Mouse (Mus musculus): Measurements from ENCODE around the gene Cela1. TPM values are rescaled to one million over a fixed set of nuclear protein-coding genes. Genes with fewer than 3 reads are reported as not detected.

The Cela1 gene
- polyA plus RNA-seq, 1 experiment from 2014 or later = 1.1 TPM

- H3K4me1 ChIP-seq (replicated peaks; ENCODE audit: control insufficient read depth, insufficient read depth, low read length) = no peaks in the 10 kb centered on the region
- no peak overlapping the region for H3K27ac ChIP-seq (ENCODE audit: low read length)
- WGBS = 82% methylated on average over 14 of the region's 14 CpGs
- H3K36me3 ChIP-seq (ENCODE audit: control insufficient read depth, insufficient read depth) = no peaks in the 10 kb centered on the region
- no peaks in the 10 kb centered on the region for H3K9me3 ChIP-seq (ENCODE audit: control insufficient read depth, low read length)
- ATAC-seq = no peak
- H3K4me3 ChIP-seq (replicated peaks; ENCODE audit: low read length) = no peak overlapping the region
- no peak overlapping the region for H3K4me2 ChIP-seq (ENCODE audit: low read length)
- H3K27me3 ChIP-seq (replicated peaks; ENCODE audit: control insufficient read depth, insufficient read depth, low read length) = peaks cover 10% of the 10 kb centered on the region
- H3K9ac ChIP-seq (replicated peaks; ENCODE audit: low read depth, low read length) = no peak overlapping the region
Observed at GRCm38 (mm10) chr15:100723505-100723904, 35.8 kb upstream of the Cela1 start.

GRCm38 (mm10) chr15:100722564-100722963 lies 34.8 kb upstream of the Cela1 start:
- Histone ChIP-seq H3K4me1 (replicated peaks; ENCODE audit: control insufficient read depth, insufficient read depth, low read length) (no peaks in the 10 kb centered on the region), H3K9me3 (ENCODE audit: control insufficient read depth, low read length) (no peaks in the 10 kb centered on the region), H3K27me3 (replicated peaks; ENCODE audit: control insufficient read depth, insufficient read depth, low read length) (peaks cover 2% of the 10 kb centered on the region), H3K4me2 (ENCODE audit: low read length) (no peak overlapping the region), H3K4me3 (replicated peaks; ENCODE audit: low read length) (no peak overlapping the region), H3K36me3 (ENCODE audit: control insufficient read depth, insufficient read depth) (no peaks in the 10 kb centered on the region), H3K9ac (replicated peaks; ENCODE audit: low read depth, low read length) (no peak overlapping the region), H3K27ac (ENCODE audit: low read length) (no peak overlapping the region)
- WGBS = 77% methylated on average over 6 of the region's 6 CpGs
- no peak for ATAC-seq

GRCm38 (mm10) chr15:100722026-100722425 lies 34.3 kb upstream of the Cela1 start:
- H3K36me3 ChIP-seq (ENCODE audit: control insufficient read depth, insufficient read depth) = no peaks in the 10 kb centered on the region
- no peaks in the 10 kb centered on the region for H3K4me1 ChIP-seq (replicated peaks; ENCODE audit: control insufficient read depth, insufficient read depth, low read length)
- H3K27ac ChIP-seq (ENCODE audit: low read length) = no peak overlapping the region
- ATAC-seq = no peak
- no peak overlapping the region for H3K9ac ChIP-seq (replicated peaks; ENCODE audit: low read depth, low read length)
- no peak overlapping the region for H3K4me2 ChIP-seq (ENCODE audit: low read length)
- no peak overlapping the region for H3K4me3 ChIP-seq (replicated peaks; ENCODE audit: low read length)
- WGBS = 58% methylated on average over 4 of the region's 4 CpGs
- no peaks in the 10 kb centered on the region for H3K27me3 ChIP-seq (replicated peaks; ENCODE audit: control insufficient read depth, insufficient read depth, low read length)
- H3K9me3 ChIP-seq (ENCODE audit: control insufficient read depth, low read length) = no peaks in the 10 kb centered on the region

GRCm38 (mm10) chr15:100721445-100721844 lies 33.7 kb upstream of the Cela1 start:
- Histone ChIP-seq H3K36me3 (ENCODE audit: control insufficient read depth, insufficient read depth) (no peaks in the 10 kb centered on the region), H3K9me3 (ENCODE audit: control insufficient read depth, low read length) (no peaks in the 10 kb centered on the region), H3K27me3 (replicated peaks; ENCODE audit: control insufficient read depth, insufficient read depth, low read length) (no peaks in the 10 kb centered on the region), H3K4me2 (ENCODE audit: low read length) (no peak overlapping the region), H3K27ac (ENCODE audit: low read length) (no peak overlapping the region), H3K4me1 (replicated peaks; ENCODE audit: control insufficient read depth, insufficient read depth, low read length) (no peaks in the 10 kb centered on the region), H3K4me3 (replicated peaks; ENCODE audit: low read length) (no peak overlapping the region), H3K9ac (replicated peaks; ENCODE audit: low read depth, low read length) (no peak overlapping the region)
- ATAC-seq = no peak
- WGBS = 89% methylated on average over 5 of the region's 5 CpGs

GRCm38 (mm10) chr15:100720066-100720465 lies 32.3 kb upstream of the Cela1 start:
- Histone ChIP-seq H3K9ac (replicated peaks; ENCODE audit: low read depth, low read length) (no peak overlapping the region), H3K4me2 (ENCODE audit: low read length) (no peak overlapping the region), H3K4me3 (replicated peaks; ENCODE audit: low read length) (no peak overlapping the region), H3K4me1 (replicated peaks; ENCODE audit: control insufficient read depth, insufficient read depth, low read length) (no peaks in the 10 kb centered on the region), H3K36me3 (ENCODE audit: control insufficient read depth, insufficient read depth) (no peaks in the 10 kb centered on the region), H3K9me3 (ENCODE audit: control insufficient read depth, low read length) (no peaks in the 10 kb centered on the region), H3K27ac (ENCODE audit: low read length) (no peak overlapping the region), H3K27me3 (replicated peaks; ENCODE audit: control insufficient read depth, insufficient read depth, low read length) (no peaks in the 10 kb centered on the region)
- WGBS = 91% methylated on average over 10 of the region's 10 CpGs
- ATAC-seq = no peak

- no peaks in the 10 kb centered on the region for H3K4me1 ChIP-seq (replicated peaks; ENCODE audit: control insufficient read depth, insufficient read depth, low read length)
- WGBS = 94% methylated on average over 5 of the region's 5 CpGs
- H3K36me3 ChIP-seq (ENCODE audit: control insufficient read depth, insufficient read depth) = no peaks in the 10 kb centered on the region
- no peaks in the 10 kb centered on the region for H3K9me3 ChIP-seq (ENCODE audit: control insufficient read depth, low read length)
- ATAC-seq = no peak
- no peaks in the 10 kb centered on the region for H3K27me3 ChIP-seq (replicated peaks; ENCODE audit: control insufficient read depth, insufficient read depth, low read length)
- no peak overlapping the region for H3K4me2 ChIP-seq (ENCODE audit: low read length)
- H3K27ac ChIP-seq (ENCODE audit: low read length) = no peak overlapping the region
- H3K4me3 ChIP-seq (replicated peaks; ENCODE audit: low read length) = no peak overlapping the region
- no peak overlapping the region for H3K9ac ChIP-seq (replicated peaks; ENCODE audit: low read depth, low read length)
Observed at GRCm38 (mm10) chr15:100719217-100719616, 31.5 kb upstream of the Cela1 start.

GRCm38 (mm10) chr15:100718572-100718971 lies 30.9 kb upstream of the Cela1 start:
- Histone ChIP-seq H3K36me3 (ENCODE audit: control insufficient read depth, insufficient read depth) (no peaks in the 10 kb centered on the region), H3K4me3 (replicated peaks; ENCODE audit: low read length) (no peak overlapping the region), H3K9me3 (ENCODE audit: control insufficient read depth, low read length) (no peaks in the 10 kb centered on the region), H3K27ac (ENCODE audit: low read length) (no peak overlapping the region), H3K9ac (replicated peaks; ENCODE audit: low read depth, low read length) (no peak overlapping the region), H3K4me2 (ENCODE audit: low read length) (no peak overlapping the region), H3K27me3 (replicated peaks; ENCODE audit: control insufficient read depth, insufficient read depth, low read length) (no peaks in the 10 kb centered on the region), H3K4me1 (replicated peaks; ENCODE audit: control insufficient read depth, insufficient read depth, low read length) (no peaks in the 10 kb centered on the region)
- ATAC-seq = no peak
- 84% methylated on average over 11 of the region's 11 CpGs for whole genome bisulfite sequencing

GRCm38 (mm10) chr15:100717933-100718332 lies 30.2 kb upstream of the Cela1 start:
- Histone ChIP-seq H3K27me3 (replicated peaks; ENCODE audit: control insufficient read depth, insufficient read depth, low read length) (no peaks in the 10 kb centered on the region), H3K36me3 (ENCODE audit: control insufficient read depth, insufficient read depth) (no peaks in the 10 kb centered on the region), H3K9me3 (ENCODE audit: control insufficient read depth, low read length) (no peaks in the 10 kb centered on the region), H3K27ac (ENCODE audit: low read length) (no peak overlapping the region), H3K4me3 (replicated peaks; ENCODE audit: low read length) (no peak overlapping the region), H3K9ac (replicated peaks; ENCODE audit: low read depth, low read length) (no peak overlapping the region), H3K4me2 (ENCODE audit: low read length) (no peak overlapping the region), H3K4me1 (replicated peaks; ENCODE audit: control insufficient read depth, insufficient read depth, low read length) (no peaks in the 10 kb centered on the region)
- ATAC-seq = no peak
- 84% methylated on average over 6 of the region's 6 CpGs for WGBS

- H3K4me3 ChIP-seq (replicated peaks; ENCODE audit: low read length) = no peak overlapping the region
- no peaks in the 10 kb centered on the region for H3K9me3 ChIP-seq (ENCODE audit: control insufficient read depth, low read length)
- H3K36me3 ChIP-seq (ENCODE audit: control insufficient read depth, insufficient read depth) = no peaks in the 10 kb centered on the region
- ATAC-seq = no peak
- no peaks in the 10 kb centered on the region for H3K4me1 ChIP-seq (replicated peaks; ENCODE audit: control insufficient read depth, insufficient read depth, low read length)
- WGBS = 41% methylated on average over 9 of the region's 9 CpGs
- H3K27me3 ChIP-seq (replicated peaks; ENCODE audit: control insufficient read depth, insufficient read depth, low read length) = no peaks in the 10 kb centered on the region
- H3K27ac ChIP-seq (ENCODE audit: low read length) = no peak overlapping the region
- H3K9ac ChIP-seq (replicated peaks; ENCODE audit: low read depth, low read length) = no peak overlapping the region
- no peak overlapping the region for H3K4me2 ChIP-seq (ENCODE audit: low read length)
Observed at GRCm38 (mm10) chr15:100715399-100715993, 27.8 kb upstream of the Cela1 start.

- no peak overlapping the region for H3K9ac ChIP-seq (replicated peaks; ENCODE audit: low read depth, low read length)
- H3K4me2 ChIP-seq (ENCODE audit: low read length) = no peak overlapping the region
- 91% methylated on average over 8 of the region's 8 CpGs for WGBS
- H3K27ac ChIP-seq (ENCODE audit: low read length) = no peak overlapping the region
- H3K36me3 ChIP-seq (ENCODE audit: control insufficient read depth, insufficient read depth) = no peaks in the 10 kb centered on the region
- no peaks in the 10 kb centered on the region for H3K4me1 ChIP-seq (replicated peaks; ENCODE audit: control insufficient read depth, insufficient read depth, low read length)
- H3K27me3 ChIP-seq (replicated peaks; ENCODE audit: control insufficient read depth, insufficient read depth, low read length) = no peaks in the 10 kb centered on the region
- no peaks in the 10 kb centered on the region for H3K9me3 ChIP-seq (ENCODE audit: control insufficient read depth, low read length)
- no peak overlapping the region for H3K4me3 ChIP-seq (replicated peaks; ENCODE audit: low read length)
- no peak for ATAC-seq
Observed at GRCm38 (mm10) chr15:100714470-100714869, 26.7 kb upstream of the Cela1 start.
